Mouse (Mus musculus) heart, adult 11 months (tissue): Measurements from ENCODE around the gene Zc2hc1c.

Experiments
- DNase-seq: peaks from one replicate; pipeline ENCODE4 v3.0.0; 2022

Zc2hc1c gene

GRCm38 (mm10) chr12:85284996-85285395, 3.4 kb upstream of the Zc2hc1c start:
- peak; percentile 71 for DNase-seq

GRCm38 (mm10) chr12:85286941-85287340, 1.4 kb upstream of the Zc2hc1c start:
- no peak for DNase-seq

GRCm38 (mm10) chr12:85287809-85288485, 444 bp upstream of the Zc2hc1c start, which contains the start of gene Acyp1:
Gene Acyp1, minus strand, starts transcription at chr12:85288438.
- DNase-seq, result peak; percentile 97

GRCm38 (mm10) chr12:85289157-85290000, 988 bp downstream of the Zc2hc1c start:
- peak; percentile 91 for DNase-seq

- peak; percentile 83 for DNase-seq
Observed at GRCm38 (mm10) chr12:85290633-85291032, 2.2 kb downstream of the Zc2hc1c start.

GRCm38 (mm10) chr12:85291541-85291940, 3.1 kb downstream of the Zc2hc1c start:
- DNase-seq, result no peak

GRCm38 (mm10) chr12:85292288-85292687, 3.9 kb downstream of the Zc2hc1c start:
- DNase-seq, result no peak

- no peak for DNase-seq
Observed at GRCm38 (mm10) chr12:85292906-85293305, 4.5 kb downstream of the Zc2hc1c start.

- no peak for DNase-seq
Observed at GRCm38 (mm10) chr12:85295506-85295905, 7.1 kb downstream of the Zc2hc1c start.

GRCm38 (mm10) chr12:85296915-85297314, 8.5 kb downstream of the Zc2hc1c start:
- peak; percentile 81 for DNase-seq

- peak; percentile 81 for DNase-seq
Observed at GRCm38 (mm10) chr12:85297345-85297997, 9.1 kb downstream of the Zc2hc1c start.

- DNase-seq, result no peak
Observed at GRCm38 (mm10) chr12:85298127-85298834, 9.9 kb downstream of the Zc2hc1c start.

GRCm38 (mm10) chr12:85298835-85299180, 10.4 kb downstream of the Zc2hc1c start:
- no peak for DNase-seq

- no peak for DNase-seq
Observed at GRCm38 (mm10) chr12:85303256-85303655, 14.9 kb downstream of the Zc2hc1c start.

GRCm38 (mm10) chr12:85304725-85305124, 16.3 kb downstream of the Zc2hc1c start:
- DNase-seq, result no peak

GRCm38 (mm10) chr12:85305247-85305892, 17.0 kb downstream of the Zc2hc1c start:
- DNase-seq, result peak; percentile 97

GRCm38 (mm10) chr12:85308651-85309050, 20.3 kb downstream of the Zc2hc1c start:
- DNase-seq, result no peak

GRCm38 (mm10) chr12:85330153-85330552, 41.8 kb downstream of the Zc2hc1c start:
- DNase-seq, result no peak

- no peak for DNase-seq
Observed at GRCm38 (mm10) chr12:85337567-85338311, 49.3 kb downstream of the Zc2hc1c start.

GRCm38 (mm10) chr12:85338815-85339214, 50.4 kb downstream of the Zc2hc1c start:
- no peak for DNase-seq

GRCm38 (mm10) chr12:85339243-85339729, 50.9 kb downstream of the Zc2hc1c start, which contains the start of gene Nek9:
Gene Nek9, minus strand, starts transcription at chr12:85339362.
- peak; percentile 99 for DNase-seq
